Mouse (Mus musculus) ES-E14 (cell line): Measurements from ENCODE around the gene Msl3l2.

Experiments
- HCFC1 ChIP-seq: IDR thresholded peaks from 2 replicates; pipeline ENCODE4 v1.6.1; 2012; ENCODE audit warnings: low read length, inconsistent platforms, borderline replicate concordance; ENCODE audit not compliant: insufficient read depth
- MAFK ChIP-seq: IDR thresholded peaks from 2 replicates; pipeline ENCODE4 v1.6.1; 2014; ENCODE audit warnings: mild to moderate bottlenecking, low read depth, low read length, inconsistent platforms; ENCODE audit not compliant: insufficient read depth

DNA sequence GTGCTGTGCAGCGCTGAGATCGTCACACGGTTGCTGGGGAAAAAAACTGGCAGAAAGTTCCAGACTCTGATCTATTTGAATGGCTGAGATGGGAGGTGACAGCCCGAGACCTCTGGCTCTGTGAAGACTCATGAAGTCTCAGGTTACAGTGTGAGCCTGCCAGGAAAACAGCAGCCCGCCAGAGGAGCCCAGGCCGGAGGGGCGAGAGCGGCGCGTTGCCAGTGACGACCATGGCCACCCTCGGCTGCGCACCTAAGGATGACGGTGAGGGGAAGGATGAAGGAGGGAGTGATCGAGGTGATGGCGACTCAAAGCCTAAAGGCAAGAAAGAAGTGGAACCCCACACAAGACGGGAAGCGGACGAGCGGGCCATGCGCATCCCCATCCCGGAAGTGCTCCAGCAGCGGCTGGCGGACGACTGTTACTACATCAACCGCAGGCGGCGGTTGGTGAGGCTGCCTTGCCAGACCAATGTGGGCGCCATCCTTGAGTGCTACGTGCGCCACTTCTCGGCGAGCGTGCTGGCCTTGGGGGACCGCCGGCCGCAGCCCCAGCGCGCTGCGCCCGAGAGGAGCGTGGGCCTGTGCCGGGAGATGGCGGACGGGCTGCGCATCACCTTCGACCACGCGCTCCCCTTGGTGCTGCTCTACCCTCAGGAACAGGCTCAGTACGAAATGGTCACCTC, 8.4 kb downstream of the Msl3l2 start:
- TF ChIP-seq HCFC1 (no peak), MAFK (no peak)
